Mouse (Mus musculus) CH12.LX (cell line): ENCODE data around the gene Gpx4.

ENCODE experiments used
- CTCF ChIP-seq, 2 experiments: IDR thresholded peaks in 1 of 2; conservative IDR thresholded peaks in 1 of 2; 2 replicates each; pipeline ENCODE4 v1.5.1; 2011 to 2012; ENCODE audit warnings: low read depth in 2 of 2, low read length in 2 of 2, improper control_type of control experiment in 1 of 2, inconsistent platforms in 1 of 2, mild to moderate bottlenecking in 1 of 2, moderate library complexity in 1 of 2
- ETS1 ChIP-seq: conservative IDR thresholded peaks from 2 replicates; pipeline ENCODE4 v1.6.1; 2012; ENCODE audit warnings: low read depth, mild to moderate bottlenecking, inconsistent platforms, low read length, improper control_type of control experiment, moderate library complexity
- POLR2A ChIP-seq: IDR thresholded peaks from 2 replicates; pipeline ENCODE4 v1.6.1; 2011; ENCODE audit warnings: low read depth, mild to moderate bottlenecking, improper control_type of control experiment, low read length
- TCF12 ChIP-seq: IDR thresholded peaks from 2 replicates; pipeline ENCODE4 v1.6.1; 2014; ENCODE audit warnings: low read depth, mild to moderate bottlenecking, inconsistent platforms, low read length, improper control_type of control experiment

GRCm38 (mm10) chr10:80063104-80063503, 16.1 kb downstream of the Gpx4 start:
- TF ChIP-seq POLR2A (no peak), TCF12 (no peak), CTCF (conservative IDR thresholded peaks at IDR 0.05 in 1 of 2, IDR thresholded peaks at IDR 0.05 in 1 of 2; ENCODE audit: low read depth in 2 of 2, low read length in 2 of 2) (no peak), ETS1 (no peak)
